Mouse (Mus musculus) hindbrain, embryonic 16.5 days (tissue): ENCODE results near the gene Hoxb6. TPM values are rescaled to one million over a fixed set of nuclear protein-coding genes. Genes with fewer than 3 reads are reported as not detected.

Experiments
- ATAC-seq: fragments of 200-750 bp; cut with Nextera tagmentation; 2 replicates; pipeline ENCODE4 v1.8.0; 2017; ENCODE audit warnings: moderate TSS enrichment, moderate library complexity
- H3K27ac ChIP-seq: fragments of 300-500 bp; sonication (generic); 2 replicates; pipeline ENCODE4 v1.5.1; 2014; ENCODE audit warnings: low read depth, mild to moderate bottlenecking, control low read depth, low read length, moderate library complexity
- H3K27me3 ChIP-seq: fragments of 300-500 bp; sonication (generic); replicated peaks from 2 replicates; pipeline ENCODE4 v1.6.1; 2014; ENCODE audit warnings: low read length; ENCODE audit not compliant: control insufficient read depth, insufficient read depth
- H3K36me3 ChIP-seq: fragments of 300-500 bp; sonication (generic); 2 replicates; pipeline ENCODE4 v1.6.1; 2014; ENCODE audit warnings: mild to moderate bottlenecking, low read length, moderate library complexity, mixed read lengths; ENCODE audit not compliant: control insufficient read depth, insufficient read depth
- H3K4me1 ChIP-seq: fragments of 300-500 bp; sonication (generic); 2 replicates; pipeline ENCODE4 v1.6.1; 2014; ENCODE audit warnings: low read depth, low read length; ENCODE audit not compliant: control insufficient read depth, insufficient read depth
- H3K4me2 ChIP-seq: fragments of 300-500 bp; sonication (generic); 2 replicates; pipeline ENCODE4 v1.6.1; 2014; ENCODE audit warnings: mild to moderate bottlenecking, low read length, control low read depth, moderate library complexity
- H3K4me3 ChIP-seq: fragments of 300-500 bp; sonication (generic); 2 replicates; pipeline ENCODE4 v1.5.1; 2014; ENCODE audit warnings: mild to moderate bottlenecking, low read length, control low read depth, moderate library complexity
- H3K9ac ChIP-seq: fragments of 300-500 bp; sonication (generic); 2 replicates; pipeline ENCODE4 v1.6.1; 2014; ENCODE audit warnings: low read depth, mild to moderate bottlenecking, control low read depth, low read length, moderate library complexity
- H3K9me3 ChIP-seq: fragments of 300-500 bp; sonication (generic); 2 replicates; pipeline ENCODE4 v1.6.1; 2014; ENCODE audit warnings: mild to moderate bottlenecking, low read length, moderate library complexity; ENCODE audit not compliant: control insufficient read depth
- WGBS: fragments of 180-500 bp; shearing (Covaris S2); extraction: QIAGEN DNeasy Blood & Tissue Kit; methylation state at CpG from one replicate; pipeline ENCODE4 v1.1.7; 2014; 5-methylcytosine and 5-hydroxymethylcytosine counted together
- polyA plus RNA-seq: library from polyadenylated mRNA; unstranded; fragments of >200 nt; fragmentation: Nextera tagmentation; extraction: Ambion mirVana; gene quantifications from 2 replicates; pipeline ENCODE4 v1.2.1, GENCODE M21; 2015

Hoxb6 gene
- polyA plus RNA-seq, 1 experiment from 2014 or later = 53.3 TPM

DNA sequence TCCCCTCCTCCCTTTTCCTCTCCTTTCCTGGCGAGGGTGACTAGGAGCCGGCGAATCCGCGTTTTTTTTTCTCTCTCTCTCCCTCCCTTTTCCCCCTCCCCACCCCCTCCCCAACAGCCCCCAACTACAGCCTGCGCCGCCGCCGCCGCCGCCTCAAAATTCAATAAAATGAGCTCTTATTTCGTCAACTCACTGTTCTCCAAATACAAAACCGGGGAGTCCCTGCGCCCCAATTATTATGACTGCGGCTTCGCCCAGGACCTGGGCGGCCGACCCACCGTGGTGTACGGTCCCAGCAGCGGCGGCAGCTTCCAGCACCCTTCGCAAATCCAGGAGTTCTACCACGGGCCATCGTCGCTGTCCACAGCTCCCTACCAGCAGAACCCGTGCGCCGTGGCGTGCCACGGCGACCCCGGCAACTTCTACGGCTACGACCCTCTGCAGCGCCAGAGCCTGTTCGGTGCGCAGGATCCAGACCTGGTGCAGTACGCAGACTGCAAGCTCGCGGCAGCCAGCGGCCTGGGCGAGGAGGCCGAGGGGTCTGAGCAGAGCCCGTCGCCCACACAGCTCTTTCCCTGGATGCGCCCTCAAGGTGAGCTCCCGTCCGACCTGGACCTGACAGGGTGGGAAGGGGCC is 9.4 kb upstream of the Hoxb6 start:
- under 1% methylated on average over 47 of the region's 49 CpGs for whole genome bisulfite sequencing
- ATAC-seq = no peak
- peaks cover 63% of the 10 kb centered on the region for H3K27me3 ChIP-seq
- H3K27ac ChIP-seq = peak overlapping the region; percentile 83
- peak overlapping the region; percentile 21 for H3K4me2 ChIP-seq
- peaks cover 3% of the 10 kb centered on the region; the same call in 1 of the 2 replicates for H3K9me3 ChIP-seq
- no peaks in the 10 kb centered on the region for H3K36me3 ChIP-seq
- peak overlapping the region; percentile 59 for H3K9ac ChIP-seq
- H3K4me1 ChIP-seq = peaks cover 2% of the 10 kb centered on the region; the same call in 1 of the 2 replicates
- peak overlapping the region; percentile 43 for H3K4me3 ChIP-seq

DNA sequence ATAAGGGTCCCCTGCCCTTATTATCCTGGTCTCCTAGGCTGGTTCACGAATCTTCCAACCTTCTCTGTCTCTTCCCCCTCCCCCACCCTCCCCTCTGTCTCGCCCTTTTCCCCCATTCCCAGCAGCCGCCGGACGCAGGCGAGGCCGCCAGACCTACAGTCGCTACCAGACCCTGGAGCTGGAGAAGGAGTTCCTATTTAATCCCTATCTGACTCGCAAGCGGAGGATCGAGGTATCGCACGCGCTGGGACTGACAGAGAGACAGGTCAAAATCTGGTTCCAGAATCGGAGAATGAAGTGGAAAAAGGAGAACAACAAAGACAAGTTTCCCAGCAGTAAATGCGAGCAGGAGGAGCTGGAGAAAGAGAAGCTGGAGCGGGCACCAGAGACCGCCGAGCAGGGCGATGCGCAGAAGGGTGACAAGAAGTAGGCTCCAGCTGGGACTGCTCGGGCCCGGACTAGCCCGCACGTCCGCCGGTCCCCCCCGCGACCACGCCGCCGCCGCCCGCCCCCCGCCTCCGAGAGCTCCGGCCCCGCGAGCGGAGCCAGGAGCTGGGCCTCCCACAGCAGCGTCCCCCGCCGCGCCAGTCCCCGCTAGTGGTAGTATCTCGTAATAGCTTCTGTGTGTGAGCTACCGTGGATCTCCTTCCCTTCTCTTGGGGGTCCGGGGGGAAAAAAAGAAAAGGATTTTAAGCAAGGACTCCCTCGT is 8.1 kb upstream of the Hoxb6 start:
- peak overlapping the region; percentile 59 for H3K9ac ChIP-seq
- WGBS = under 1% methylated on average over 47 of the region's 49 CpGs

GRCm38 (mm10) chr11:96284774-96285734 is 7.2 kb upstream of the Hoxb6 start:
- H3K4me3 ChIP-seq = peak overlapping the region; percentile 43

More for the DNA sequence above, 8.1 kb upstream of the Hoxb6 start:
- no peaks in the 10 kb centered on the region for H3K36me3 ChIP-seq
- peaks cover 3% of the 10 kb centered on the region; the same call in 1 of the 2 replicates for H3K9me3 ChIP-seq
- peaks cover 64% of the 10 kb centered on the region for H3K27me3 ChIP-seq
- ATAC-seq = no peak; the same call in 1 of the 2 replicates
- peak overlapping the region; percentile 83 for H3K27ac ChIP-seq
- H3K4me2 ChIP-seq = peak overlapping the region; percentile 52
- H3K4me1 ChIP-seq = peaks cover 2% of the 10 kb centered on the region; the same call in 1 of the 2 replicates
- H3K4me3 ChIP-seq = peak overlapping the region; percentile 43

DNA sequence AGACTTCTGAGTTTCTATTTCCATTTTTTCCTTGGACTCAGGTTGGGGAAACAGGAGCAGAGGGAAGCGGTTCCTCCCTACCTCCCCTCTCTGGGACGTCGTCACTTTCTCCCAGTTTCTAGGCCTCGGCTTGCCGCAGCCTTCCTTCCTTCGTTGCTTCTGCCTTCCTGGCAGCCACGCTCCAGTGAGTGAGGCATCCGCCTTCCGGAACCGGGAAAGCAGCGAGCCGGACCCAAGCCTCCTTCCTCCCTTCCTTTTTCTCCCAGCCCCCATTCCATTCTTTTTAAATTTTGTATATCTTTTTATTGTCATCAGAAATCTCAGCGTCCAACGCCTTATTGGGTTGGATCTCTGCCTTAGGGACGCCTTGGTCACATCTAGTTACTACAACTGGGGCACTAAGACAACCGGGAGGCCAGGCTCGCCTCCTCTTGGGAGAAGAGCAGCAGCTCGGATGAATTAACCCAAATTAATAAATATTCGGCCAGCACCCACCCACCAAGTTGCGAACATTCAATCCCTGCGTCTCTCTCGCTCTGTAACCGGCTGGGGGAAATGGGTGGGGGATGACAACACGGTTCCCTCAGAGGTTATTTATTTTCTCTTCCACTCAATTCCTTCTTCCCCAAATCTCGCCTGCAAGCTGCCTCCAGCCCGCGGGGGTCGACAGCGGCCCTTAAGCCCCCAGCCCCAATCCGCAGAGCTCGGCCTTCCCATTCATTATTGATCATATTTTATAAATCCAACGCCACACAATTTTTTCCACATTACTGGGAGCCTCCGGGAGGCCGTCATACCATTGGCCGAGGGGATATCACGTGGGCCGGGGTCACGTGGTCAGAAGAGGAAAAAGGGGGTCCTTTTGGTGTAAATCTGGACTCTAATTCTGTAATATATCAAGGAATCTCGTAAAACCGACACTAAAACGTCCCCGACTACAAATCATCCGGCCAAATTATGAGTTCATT is 6.2 kb upstream of the Hoxb6 start, which contains the start of gene Hoxb7:
TSS of gene Hoxb7 (plus strand) at position 853 of the 968 bp plus-strand sequence.
- peak within 1 kb of the TSS; percentile 60 for H3K9ac ChIP-seq
- ATAC-seq = no peak
- no peaks in the 10 kb centered on the region for H3K36me3 ChIP-seq
- peaks cover 3% of the 10 kb centered on the region; the same call in 1 of the 2 replicates for H3K9me3 ChIP-seq
- H3K27me3 ChIP-seq = peaks cover 60% of the 10 kb centered on the region
- H3K4me3 ChIP-seq = peak within 1 kb of the TSS; percentile 43
- peak within 1 kb of the TSS; percentile 49 for H3K4me2 ChIP-seq
- H3K4me1 ChIP-seq = peaks cover 2% of the 10 kb centered on the region; the same call in 1 of the 2 replicates
- WGBS = 1% methylated on average over 43 of the region's 43 CpGs
- H3K27ac ChIP-seq = peak within 1 kb of the TSS; percentile 80

More at GRCm38 (mm10) chr11:96284774-96285734, 7.2 kb upstream of the Hoxb6 start:
- peaks cover 66% of the 10 kb centered on the region for H3K27me3 ChIP-seq
- 1% methylated on average over 33 of the region's 37 CpGs for WGBS
- H3K4me1 ChIP-seq = peaks cover 2% of the 10 kb centered on the region; the same call in 1 of the 2 replicates
- peak overlapping the region; percentile 52 for H3K4me2 ChIP-seq
- H3K36me3 ChIP-seq = no peaks in the 10 kb centered on the region
- H3K9ac ChIP-seq = peak overlapping the region; percentile 59
- H3K9me3 ChIP-seq = peaks cover 3% of the 10 kb centered on the region; the same call in 1 of the 2 replicates
- H3K27ac ChIP-seq = peak overlapping the region; percentile 83
- ATAC-seq = peak; percentile 70

GRCm38 (mm10) chr11:96286739-96287385 is 5.4 kb upstream of the Hoxb6 start:
- H3K4me3 ChIP-seq = peak overlapping the region; percentile 43
- ATAC-seq = no peak

GRCm38 (mm10) chr11:96287411-96287810 is 4.9 kb upstream of the Hoxb6 start:
- ATAC-seq = 0 out of 2 replicates have a peak, but pooled peaks have one; percentile 35
- WGBS = under 1% methylated on average over 9 of the region's 9 CpGs
- H3K36me3 ChIP-seq = no peaks in the 10 kb centered on the region
- H3K27ac ChIP-seq = peak overlapping the region; percentile 80
- H3K27me3 ChIP-seq = peaks cover 57% of the 10 kb centered on the region
- H3K9ac ChIP-seq = peak overlapping the region; percentile 60; the same call in 1 of the 2 replicates
- peak overlapping the region; percentile 43 for H3K4me3 ChIP-seq
- H3K4me1 ChIP-seq = peaks cover 2% of the 10 kb centered on the region; the same call in 1 of the 2 replicates
- H3K9me3 ChIP-seq = peaks cover 3% of the 10 kb centered on the region; the same call in 1 of the 2 replicates
- H3K4me2 ChIP-seq = peak overlapping the region; percentile 49

More at GRCm38 (mm10) chr11:96286739-96287385, 5.4 kb upstream of the Hoxb6 start:
- Histone ChIP-seq H3K27me3 (peaks cover 57% of the 10 kb centered on the region), H3K4me1 (peaks cover 2% of the 10 kb centered on the region; the same call in 1 of the 2 replicates), H3K4me2 (peak overlapping the region; percentile 49), H3K27ac (peak overlapping the region; percentile 80), H3K36me3 (no peaks in the 10 kb centered on the region), H3K9ac (peak overlapping the region; percentile 60), H3K9me3 (peaks cover 3% of the 10 kb centered on the region; the same call in 1 of the 2 replicates)
- 2% methylated on average over 55 of the region's 55 CpGs for WGBS

DNA sequence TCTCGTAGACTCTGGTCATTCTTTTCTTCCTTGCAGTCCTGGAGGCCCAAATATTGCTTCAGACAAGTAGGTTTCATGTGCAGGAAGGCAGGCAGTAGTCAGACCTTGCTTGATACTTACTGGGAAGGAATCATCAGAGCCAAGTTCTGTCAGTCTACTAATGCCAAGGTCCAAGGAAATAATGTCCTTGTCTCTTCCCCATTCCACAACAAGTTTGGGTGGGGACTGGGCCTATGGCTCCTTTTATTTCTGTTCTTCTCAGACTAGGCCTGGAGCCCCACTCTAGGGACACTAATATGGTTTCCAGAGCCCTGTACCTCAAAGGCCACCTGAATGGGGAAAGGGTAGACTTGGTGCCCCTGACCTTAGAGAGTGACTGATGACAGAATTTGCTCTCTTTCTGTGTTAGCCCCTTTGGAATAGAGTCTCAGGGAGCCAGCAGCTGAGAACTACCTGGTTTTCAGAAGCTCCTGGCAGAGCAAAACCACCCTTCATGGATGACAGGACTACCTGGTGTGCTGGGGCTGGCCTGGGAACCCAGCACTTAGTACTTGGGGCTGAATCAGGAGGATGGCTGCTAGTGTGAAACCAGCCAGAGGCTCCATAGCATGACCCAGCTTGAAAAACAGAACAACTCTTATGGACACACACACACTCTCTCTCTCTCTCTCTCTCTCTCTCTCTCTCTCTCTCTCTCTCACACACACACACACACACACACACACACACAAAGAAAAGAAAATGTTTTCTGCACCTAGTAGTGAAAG is 3.6 kb upstream of the Hoxb6 start:
- 3% methylated on average over 1 of the region's 1 CpGs for WGBS
- no peak overlapping the region for H3K27ac ChIP-seq
- H3K4me3 ChIP-seq = no peak overlapping the region
- ATAC-seq = no peak
- peaks cover 3% of the 10 kb centered on the region; the same call in 1 of the 2 replicates for H3K9me3 ChIP-seq
- no peaks in the 10 kb centered on the region for H3K36me3 ChIP-seq
- H3K9ac ChIP-seq = no peak overlapping the region
- peaks cover 2% of the 10 kb centered on the region; the same call in 1 of the 2 replicates for H3K4me1 ChIP-seq
- peaks cover 57% of the 10 kb centered on the region for H3K27me3 ChIP-seq
- H3K4me2 ChIP-seq = peak overlapping the region; percentile 49
